Mouse (Mus musculus) subcutaneous adipose tissue, adult 2 months (tissue): ENCODE results near the gene Kbtbd7. TPM values are rescaled to one million over a fixed set of nuclear protein-coding genes. Genes with fewer than 3 reads are reported as not detected.

Experiments used
- polyA plus RNA-seq: library from polyadenylated mRNA; depleted of rRNA; stranded (reverse); fragments of >200 nt; gene quantifications from 2 replicates; pipeline ENCODE4 v1.2.3, GENCODE M21; 2012; ENCODE audit warnings: low replicate concordance; rRNA removed

Gene Kbtbd7
- 3.0 and 6.3 TPM in 2 replicates for polyA plus RNA-seq

GRCm38 (mm10) chr14:79425979-79426729, at the start of gene Kbtbd7:
TSS of gene Kbtbd7 (plus strand) at chr14:79426511.

GRCm38 (mm10) chr14:79390265-79390926, 35.9 kb upstream of the Kbtbd7 start, which contains the start of gene Naa16:
TSS of gene Naa16 (minus strand) at chr14:79390778.

GRCm38 (mm10) chr14:79397321-79398122, 28.8 kb upstream of the Kbtbd7 start, which contains the start of gene Mtrf1:
TSS of gene Mtrf1 (plus strand) at chr14:79397772.

GRCm38 (mm10) chr14:79451681-79452590, 25.6 kb downstream of the Kbtbd7 start, which contains the start of gene Kbtbd6:
TSS of gene Kbtbd6 (plus strand) at chr14:79451835.

Other genes starting within 250 kb of the Kbtbd7 start
- gene Zfp957, start 179.1 kb upstream of the Kbtbd7 start, polyA plus RNA-seq = not detected in 2 replicates
- 458 and 1,202 TPM in 2 replicates for gene Rgcc, start 124.9 kb upstream of the Kbtbd7 start, polyA plus RNA-seq
- gene Naa16, start 35.7 kb upstream of the Kbtbd7 start, polyA plus RNA-seq = 2.6 and 4.8 TPM in 2 replicates
- gene Mtrf1, start 28.7 kb upstream of the Kbtbd7 start, polyA plus RNA-seq = 3.4 and 4.0 TPM in 2 replicates
- gene Kbtbd6, start 25.3 kb downstream of the Kbtbd7 start, polyA plus RNA-seq = 0.26 and 0.67 TPM in 2 replicates
- 13.7 and 18.8 TPM in 2 replicates for gene Elf1, start 54.7 kb downstream of the Kbtbd7 start, polyA plus RNA-seq
- gene Wbp4, start 55.0 kb downstream of the Kbtbd7 start, polyA plus RNA-seq = 4.4 and 5.8 TPM in 2 replicates
- gene Sugt1, start 161.2 kb downstream of the Kbtbd7 start, polyA plus RNA-seq = 10.0 and 10.6 TPM in 2 replicates
- gene Cnmd, start 235.7 kb downstream of the Kbtbd7 start, polyA plus RNA-seq = 0.50 and 1.9 TPM in 2 replicates